Mouse (Mus musculus) adrenal gland, adult 8-10 months (tissue): ENCODE measurements around the gene Ndufaf3. TPM values are rescaled to one million over a fixed set of nuclear protein-coding genes. Genes with fewer than 3 reads are reported as not detected.
A peak's percentile ranks its signal among the peaks of the same experiment; 100 is the strongest.

ENCODE experiments used
- DNase-seq: peaks from one replicate; pipeline ENCODE4 v3.0.0; 2022
- microRNA-seq, 2 experiments: library from miRNA; unstranded; fragments of <30 nt; microRNA quantifications; one replicate each; pipeline ENCODE4 v1.2.0; 2022
- total RNA-seq, 4 experiments: library from RNA; stranded (reverse); gene quantifications; 2 replicates each; pipeline ENCODE4 v1.2.4; 2022

Ndufaf3 gene
- total RNA-seq, 4 experiments from 2014 or later, result 60.1 to 76.1 (median 70.8) TPM

DNA sequence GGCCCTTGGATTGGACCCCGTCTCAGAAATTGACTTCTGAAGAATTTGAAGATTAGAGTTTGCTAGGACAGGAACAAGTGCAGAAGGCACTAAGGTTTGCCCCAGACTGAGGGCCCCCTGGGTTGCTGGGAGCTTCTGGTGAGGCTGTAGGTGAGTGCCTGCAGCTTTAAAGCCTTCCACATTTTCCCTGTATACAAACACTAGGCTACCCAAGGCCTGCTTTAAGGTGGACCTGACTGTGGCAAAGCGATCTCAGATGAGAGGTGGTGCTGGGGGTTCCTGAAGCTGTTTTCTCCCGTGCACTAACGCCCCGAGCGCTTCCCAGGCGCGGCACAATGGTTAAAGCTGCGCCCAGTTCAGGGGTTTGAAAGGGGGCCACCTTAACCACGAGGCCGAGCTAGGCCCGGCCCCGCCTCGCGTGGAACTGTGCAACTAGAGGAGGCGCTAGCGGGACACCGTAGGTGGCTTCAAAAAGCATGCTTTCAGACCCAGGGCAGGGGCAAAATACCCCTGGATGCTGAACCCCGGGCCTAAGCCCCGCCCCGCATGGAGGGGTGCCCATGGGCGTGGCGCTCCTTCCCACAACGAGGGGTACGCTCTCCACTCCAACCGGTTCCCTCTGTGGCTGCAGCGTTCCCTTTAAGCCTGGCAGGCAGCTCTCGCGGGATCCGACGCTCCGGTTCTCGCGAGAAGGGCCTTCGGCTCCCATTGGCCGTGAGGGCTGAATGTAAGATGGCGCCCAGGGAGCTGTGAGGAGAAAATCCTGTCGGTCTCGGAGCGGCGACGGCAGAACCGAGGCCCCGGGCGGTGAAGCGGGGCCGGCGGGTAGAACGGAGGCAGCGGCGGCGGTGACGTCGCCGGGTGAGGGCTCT lies 50.6 kb downstream of the Ndufaf3 start, which contains the start of gene Qrich1:
Gene Qrich1, plus strand, starts transcription at position 427 of the 872 bp plus-strand sequence.
- DNase-seq, result peak; percentile 94

Small RNAs within 50 kb of the gene (microRNA-seq; reads per million reads assigned to microRNA genes)
- gene Gm24083 (0 reads per million in 2 experiments), gene Mir191 (0 reads per million in 2 experiments), gene Mir425 (717 to 911 reads per million in 2 experiments)

Other genes starting within 250 kb of the Ndufaf3 start
- gene Gpx1, start 228.5 kb downstream of the Ndufaf3 start, total RNA-seq, result 100 to 1,000 TPM; 524 to 812 (median 629) TPM
- gene Usp4, start 219.6 kb downstream of the Ndufaf3 start, total RNA-seq, result 100 to 1,000 TPM; 124 to 152 (median 132) TPM
- 1 to 10 TPM in 3 of 4 experiments, under 1 TPM in 1; 0.96 to 1.6 (median 1.3) TPM for gene 1700102P08Rik, start 174.6 kb downstream of the Ndufaf3 start, total RNA-seq
- under 1 TPM in 1 of 4 experiments, not detected in 3; 0.10 TPM for gene Ccdc36, start 138.9 kb downstream of the Ndufaf3 start, total RNA-seq
- not detected for gene BC048562, start 131.0 kb downstream of the Ndufaf3 start, total RNA-seq
- 10 to 100 TPM; 46.6 to 56.5 (median 52.7) TPM for gene Ccdc71, start 106.9 kb downstream of the Ndufaf3 start, total RNA-seq
- 10 to 100 TPM; 19.7 to 48.3 (median 33.1) TPM for gene Klhdc8b, start 105.9 kb downstream of the Ndufaf3 start, total RNA-seq
- 100 to 1,000 TPM; 117 to 175 (median 152) TPM for gene Lamb2, start 87.7 kb downstream of the Ndufaf3 start, total RNA-seq
- gene Usp19, start 76.8 kb downstream of the Ndufaf3 start, total RNA-seq, result 100 to 1,000 TPM; 239 to 312 (median 257) TPM
- 100 to 1,000 TPM; 181 to 239 (median 220) TPM for gene Qars, start 59.7 kb downstream of the Ndufaf3 start, total RNA-seq
- 100 to 1,000 TPM; 131 to 151 (median 139) TPM for gene Qrich1, start 50.6 kb downstream of the Ndufaf3 start, total RNA-seq
- gene Impdh2, start 7.1 kb downstream of the Ndufaf3 start, total RNA-seq, result 10 to 100 TPM; 59.9 to 88.8 (median 73.5) TPM
- 10 to 100 TPM; 72.5 to 99.3 (median 83.0) TPM for gene Dalrd3, start 2.5 kb upstream of the Ndufaf3 start, total RNA-seq
- 100 to 1,000 TPM; 115 to 182 (median 165) TPM for gene Wdr6, start 11.3 kb upstream of the Ndufaf3 start, total RNA-seq
- 10 to 100 TPM in 3 of 4 experiments, 1 to 10 TPM in 1; 7.4 to 14.7 (median 11.6) TPM for gene P4htm, start 30.2 kb upstream of the Ndufaf3 start, total RNA-seq
- 10 to 100 TPM; 53.4 to 73.7 (median 61.0) TPM for gene Arih2, start 82.0 kb upstream of the Ndufaf3 start, total RNA-seq
- gene Slc25a20, start 94.7 kb upstream of the Ndufaf3 start, total RNA-seq, result 100 to 1,000 TPM in 1 of 4 experiments, 10 to 100 TPM in 3; 71.4 to 108 (median 90.9) TPM
- 10 to 100 TPM; 29.9 to 45.0 (median 33.7) TPM for gene Prkar2a, start 121.9 kb upstream of the Ndufaf3 start, total RNA-seq
- gene Ip6k2, start 216.4 kb upstream of the Ndufaf3 start, total RNA-seq, result 100 to 1,000 TPM in 3 of 4 experiments, 10 to 100 TPM in 1; 93.0 to 156 (median 128) TPM
- gene Nckipsd, start 240.9 kb upstream of the Ndufaf3 start, total RNA-seq, result 10 to 100 TPM; 11.1 to 19.0 (median 17.0) TPM